Mouse (Mus musculus) E14TG2a.4 (cell line): Measurements from ENCODE around the gene Dmgdh.

Experiments used
- CTCF ChIP-seq: conservative IDR thresholded peaks from 2 replicates; pipeline ENCODE4 v1.5.1; 2014; ENCODE audit warnings: low read length
- NANOG ChIP-seq: IDR thresholded peaks from 2 replicates; pipeline ENCODE4 v1.6.1; 2014; ENCODE audit warnings: borderline replicate concordance, low read length, mixed read lengths
- POU5F1 ChIP-seq: IDR thresholded peaks from 2 replicates; pipeline ENCODE4 v1.6.1; 2014; ENCODE audit warnings: low read length, borderline replicate concordance

DNA sequence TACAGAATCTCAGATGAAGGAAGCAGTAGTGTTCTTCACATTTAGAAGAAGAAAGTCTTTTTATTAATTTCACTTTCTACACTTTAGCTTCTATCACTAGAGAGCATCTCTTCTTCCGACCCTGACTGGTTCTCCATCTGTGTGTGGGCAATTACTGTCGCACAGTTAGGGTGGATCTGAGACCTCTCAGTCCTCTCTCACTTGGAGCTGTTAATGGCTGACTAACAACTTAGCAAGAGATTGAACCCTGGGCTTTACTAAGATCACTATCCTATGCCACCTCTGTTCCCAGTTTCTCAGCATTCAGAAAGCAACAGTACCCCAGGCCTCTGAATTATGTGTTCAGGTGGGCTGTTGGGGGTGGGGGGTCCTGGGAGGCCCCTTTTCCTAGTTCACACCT, 937 bp upstream of the Dmgdh start:
- TF ChIP-seq CTCF (no peak), NANOG (no peak), POU5F1 (no peak)
